Mouse (Mus musculus) lung, postnatal 0 days (tissue): ENCODE measurements around the gene P4ha1.

Experiments used
- CTCF ChIP-seq: IDR thresholded peaks from 2 replicates; pipeline ENCODE4 v1.5.1; 2016; ENCODE audit warnings: antibody characterized with exemption, mild to moderate bottlenecking
- EP300 ChIP-seq: IDR thresholded peaks from 2 replicates; pipeline ENCODE4 v1.6.1; 2016; ENCODE audit warnings: antibody characterized with exemption, mild to moderate bottlenecking, control low read depth

GRCm38 (mm10) chr10:59321112-59321511, 2.0 kb upstream of the P4ha1 start:
- TF ChIP-seq EP300 (no peak), CTCF (no peak)
